Mouse (Mus musculus) adipocyte (in vitro differentiated cells): Measurements from ENCODE around the gene Lat2.

ENCODE experiments used
- DNase-seq: peaks from one replicate; pipeline ENCODE4 v3.0.0-alpha.2; 2016; ENCODE audit warnings: low spot score

Lat2 gene

GRCm38 (mm10) chr5:134614802-134615201, at the start of gene Lat2:
TSS of gene Lat2 (minus strand) at chr5:134615025.
- DNase-seq, result no peak

GRCm38 (mm10) chr5:134656708-134657107, 41.9 kb upstream of the Lat2 start:
- no peak for DNase-seq

GRCm38 (mm10) chr5:134652015-134652414, 37.2 kb upstream of the Lat2 start:
- peak; percentile 33 for DNase-seq

GRCm38 (mm10) chr5:134650926-134651325, 36.1 kb upstream of the Lat2 start:
- DNase-seq, result peak; percentile 43

- DNase-seq, result peak; percentile 31
Observed at GRCm38 (mm10) chr5:134648976-134649375, 34.2 kb upstream of the Lat2 start.

GRCm38 (mm10) chr5:134647394-134647793, 32.6 kb upstream of the Lat2 start:
- DNase-seq, result no peak

GRCm38 (mm10) chr5:134646461-134646860, 31.6 kb upstream of the Lat2 start:
- no peak for DNase-seq

- DNase-seq, result peak; percentile 59
Observed at GRCm38 (mm10) chr5:134644643-134645118, 29.9 kb upstream of the Lat2 start.

GRCm38 (mm10) chr5:134644121-134644520, 29.3 kb upstream of the Lat2 start:
- no peak for DNase-seq

- DNase-seq, result no peak
Observed at GRCm38 (mm10) chr5:134640371-134640770, 25.5 kb upstream of the Lat2 start.

GRCm38 (mm10) chr5:134639269-134639682, 24.5 kb upstream of the Lat2 start, which contains the start of gene Eif4h:
TSS of gene Eif4h (minus strand) at chr5:134639490.
- DNase-seq, result peak; percentile 95

- DNase-seq, result peak; percentile 48
Observed at GRCm38 (mm10) chr5:134638461-134639268, 23.8 kb upstream of the Lat2 start.

- DNase-seq, result no peak
Observed at GRCm38 (mm10) chr5:134637820-134638367, 23.1 kb upstream of the Lat2 start.

- no peak for DNase-seq
Observed at GRCm38 (mm10) chr5:134632841-134633240, 18.0 kb upstream of the Lat2 start.

GRCm38 (mm10) chr5:134630835-134631234, 16.0 kb upstream of the Lat2 start:
- peak; percentile 58 for DNase-seq

- no peak for DNase-seq
Observed at GRCm38 (mm10) chr5:134629508-134629907, 14.7 kb upstream of the Lat2 start.

GRCm38 (mm10) chr5:134622069-134622468, 7.2 kb upstream of the Lat2 start:
- no peak for DNase-seq

GRCm38 (mm10) chr5:134621099-134621640, 6.3 kb upstream of the Lat2 start:
- no peak for DNase-seq

GRCm38 (mm10) chr5:134620457-134620856, 5.6 kb upstream of the Lat2 start:
- no peak for DNase-seq

GRCm38 (mm10) chr5:134617071-134617470, 2.2 kb upstream of the Lat2 start:
- DNase-seq, result peak; percentile 68

- DNase-seq, result no peak
Observed at GRCm38 (mm10) chr5:134615780-134616179, 955 bp upstream of the Lat2 start.

GRCm38 (mm10) chr5:134615380-134615779, 555 bp upstream of the Lat2 start:
- DNase-seq, result no peak

- DNase-seq, result no peak
Observed at GRCm38 (mm10) chr5:134614296-134614695, 529 bp downstream of the Lat2 start.
